Mouse (Mus musculus): ENCODE results near the gene Fbxl17. TPM values are rescaled to one million over a fixed set of nuclear protein-coding genes. Genes with fewer than 3 reads are reported as not detected.

The Fbxl17 gene
- total RNA-seq, 2 experiments from 2014 or later: 23.5 to 25.5 TPM

- peak; percentile 13 for DNase-seq (ENCODE audit: low spot score)
- intact Hi-C loops (cut with DNase I): no loop called here
These were observed 314.3 kb downstream of the Fbxl17 start for GRCm38 (mm10) chr17:63185531-63185930.

- intact Hi-C loops (cut with DNase I): no loop called here
- DNase-seq (ENCODE audit: low spot score): no peak
These were observed 314.8 kb downstream of the Fbxl17 start for GRCm38 (mm10) chr17:63184844-63185504.

DNA sequence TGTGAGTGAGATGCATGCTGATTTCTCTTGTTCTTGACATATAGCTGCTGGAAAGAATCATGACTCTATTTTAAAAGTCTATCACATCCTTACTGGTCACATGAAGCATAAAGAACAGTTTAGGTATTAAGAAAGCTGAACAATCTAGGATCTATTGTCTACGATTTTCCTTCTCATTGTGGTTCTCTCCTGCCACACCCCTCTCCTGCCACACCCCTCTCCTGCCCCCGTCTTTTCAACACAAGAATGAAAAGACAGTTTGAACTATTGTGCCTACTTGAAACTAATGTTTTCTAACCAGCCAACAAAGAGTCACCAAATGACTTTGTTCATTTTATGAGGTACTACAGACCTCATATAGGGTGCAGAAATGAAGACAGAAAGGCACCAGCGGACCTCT, 316.4 kb downstream of the Fbxl17 start:
- intact Hi-C loops (cut with DNase I): no loop called here
- no peak for DNase-seq (ENCODE audit: low spot score)

- DNase-seq (ENCODE audit: low spot score): no peak
- intact Hi-C loops (cut with DNase I): no loop called here
These were observed 318.2 kb downstream of the Fbxl17 start for GRCm38 (mm10) chr17:63181661-63182060.

GRCm38 (mm10) chr17:63180042-63180441, 319.8 kb downstream of the Fbxl17 start:
- DNase-seq (ENCODE audit: low spot score): no peak
- intact Hi-C loops (cut with DNase I): no loop called here

DNA sequence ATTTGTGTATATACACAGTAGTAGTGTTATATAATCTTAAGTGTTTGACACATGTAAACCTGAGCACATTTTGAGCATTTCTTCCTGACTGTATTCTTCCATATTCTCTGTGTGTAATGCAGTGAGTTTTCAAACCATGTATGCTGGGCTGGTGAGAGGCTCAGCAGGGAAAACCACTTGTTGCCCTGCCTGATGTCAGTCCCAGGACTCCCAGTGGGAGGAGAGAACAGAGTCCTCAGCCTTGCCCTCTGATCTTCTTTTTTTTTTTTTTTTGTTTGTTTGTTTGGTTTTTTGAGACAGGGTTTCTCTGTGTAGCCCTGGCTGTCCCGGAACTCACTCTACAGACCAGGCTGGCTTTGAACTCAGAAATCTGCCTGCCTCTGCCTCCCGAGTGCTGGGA, 321.5 kb downstream of the Fbxl17 start:
- no peak for DNase-seq (ENCODE audit: low spot score)
- intact Hi-C loops (cut with DNase I): no loop called here

DNA sequence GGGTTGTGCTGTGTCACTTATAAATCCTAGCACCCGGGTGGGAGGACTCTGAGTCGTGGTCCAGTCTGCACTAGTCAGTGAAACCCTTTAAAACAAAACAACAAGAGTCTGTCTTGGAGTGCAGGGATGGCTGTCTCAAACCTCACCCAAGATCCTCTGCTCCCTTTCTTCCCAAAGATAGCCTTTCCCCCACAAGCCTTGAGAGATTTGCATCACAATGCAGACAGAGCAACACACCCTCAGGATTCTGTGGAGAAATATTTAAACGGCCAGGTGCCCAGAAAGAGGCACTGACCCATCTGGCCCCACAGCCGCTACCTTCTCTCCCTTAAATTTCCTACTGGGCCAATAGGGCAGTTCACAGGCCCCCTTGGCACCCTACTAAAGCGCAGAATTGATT, 323.4 kb downstream of the Fbxl17 start:
- intact Hi-C loops (cut with DNase I): no loop called here
- DNase-seq (ENCODE audit: low spot score): no peak

DNA sequence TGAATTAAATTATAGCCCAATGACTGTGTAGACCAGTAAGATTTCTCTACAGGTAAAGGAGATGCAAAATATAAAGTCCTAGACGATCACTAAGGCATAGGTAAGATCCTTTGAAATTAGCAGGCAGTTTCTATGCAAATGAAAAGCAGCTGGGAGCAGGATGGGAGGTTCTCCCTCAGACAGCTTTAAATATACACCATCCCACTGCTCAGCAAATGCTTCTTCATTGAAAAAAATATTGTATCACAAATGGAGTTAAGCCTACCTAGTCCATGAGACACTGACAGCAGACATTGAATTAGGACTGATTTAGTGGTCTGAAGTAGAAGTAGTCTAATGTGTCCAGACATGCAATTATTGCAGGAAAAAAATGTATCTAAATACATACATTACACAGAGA, 327.1 kb downstream of the Fbxl17 start:
- intact Hi-C loops (cut with DNase I): no loop called here
- DNase-seq (ENCODE audit: low spot score): no peak

DNA sequence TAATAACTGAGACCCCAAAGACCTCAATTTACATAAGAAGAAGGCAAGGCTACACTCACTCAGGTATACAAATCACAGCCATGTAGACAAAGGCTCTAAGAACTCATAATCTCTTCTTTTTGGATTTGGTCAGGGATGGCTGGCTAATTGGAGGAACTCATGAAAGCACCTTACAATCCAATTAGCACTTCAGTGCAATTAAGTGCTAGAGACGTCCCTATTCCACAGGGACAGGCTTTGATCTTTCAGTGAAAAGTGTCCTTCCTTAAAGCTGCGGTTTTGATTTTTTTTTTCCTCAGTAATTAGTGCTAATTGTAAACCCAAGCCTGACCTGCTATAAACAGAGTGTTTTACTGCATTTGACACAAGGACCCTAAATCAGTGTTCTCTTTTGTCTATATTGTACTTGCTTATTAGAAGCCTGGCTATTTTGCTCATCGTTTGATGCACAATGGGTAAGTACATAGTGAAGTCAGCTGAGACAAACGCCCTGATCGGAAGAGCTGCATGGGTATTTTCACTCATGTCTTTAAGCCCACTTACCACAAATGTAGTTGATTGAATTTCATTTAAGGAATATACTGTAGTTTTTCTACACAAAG, 327.8 kb downstream of the Fbxl17 start:
- DNase-seq (ENCODE audit: low spot score): no peak
- intact Hi-C loops (cut with DNase I): no loop called here

GRCm38 (mm10) chr17:63171264-63171663, 328.6 kb downstream of the Fbxl17 start:
- intact Hi-C loops (cut with DNase I): no loop called here
- no peak for DNase-seq (ENCODE audit: low spot score)

- intact Hi-C loops (cut with DNase I): no loop called here
These were observed 331.6 kb downstream of the Fbxl17 start for GRCm38 (mm10) chr17:63168019-63168788.

GRCm38 (mm10) chr17:63167248-63167647, 332.6 kb downstream of the Fbxl17 start:
- intact Hi-C loops (cut with DNase I): no loop called here
- no peak for DNase-seq (ENCODE audit: low spot score)

More at GRCm38 (mm10) chr17:63168019-63168788, 331.6 kb downstream of the Fbxl17 start:
- DNase-seq (ENCODE audit: low spot score): no peak

DNA sequence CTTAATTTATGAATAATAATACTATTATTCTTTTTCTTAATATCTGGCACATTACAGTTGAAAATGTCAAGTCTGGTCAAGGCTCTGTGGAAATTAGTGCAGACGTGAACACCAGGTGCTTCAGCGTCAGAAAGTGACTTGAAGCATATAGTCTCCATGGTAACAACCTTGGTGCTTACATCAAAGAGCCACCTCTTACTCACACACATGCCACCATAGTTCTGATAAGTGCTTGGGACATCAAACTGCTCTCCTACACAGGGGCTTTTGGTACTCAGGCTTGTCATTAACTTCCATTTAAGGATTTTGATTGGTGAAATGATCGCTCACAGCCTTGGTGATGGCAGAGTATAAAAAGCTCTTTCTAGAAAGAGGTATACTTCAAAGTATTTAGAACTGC, 333.1 kb downstream of the Fbxl17 start:
- intact Hi-C loops (cut with DNase I): no loop called here
- no peak for DNase-seq (ENCODE audit: low spot score)

DNA sequence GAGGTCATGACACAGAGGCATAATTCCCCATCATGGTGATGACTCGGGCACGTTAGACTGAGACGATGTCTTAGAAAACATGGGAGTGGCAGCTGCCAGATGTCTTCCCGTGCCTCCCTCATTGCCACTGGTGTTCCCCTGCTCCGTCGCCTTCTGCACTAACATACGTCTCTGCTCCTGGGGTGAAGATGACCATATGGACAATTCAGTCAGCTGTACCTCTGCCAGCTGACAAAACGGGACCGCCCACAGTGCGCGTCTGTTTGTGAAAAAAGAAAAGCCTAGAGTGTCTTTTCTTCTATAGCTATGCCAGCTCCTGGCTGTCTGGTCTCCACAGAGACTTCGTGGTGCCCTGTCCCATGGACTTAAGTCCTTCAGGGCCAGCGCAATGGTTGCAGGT, 334.0 kb downstream of the Fbxl17 start:
- DNase-seq (ENCODE audit: low spot score): no peak
- intact Hi-C loops (cut with DNase I): no loop called here

DNA sequence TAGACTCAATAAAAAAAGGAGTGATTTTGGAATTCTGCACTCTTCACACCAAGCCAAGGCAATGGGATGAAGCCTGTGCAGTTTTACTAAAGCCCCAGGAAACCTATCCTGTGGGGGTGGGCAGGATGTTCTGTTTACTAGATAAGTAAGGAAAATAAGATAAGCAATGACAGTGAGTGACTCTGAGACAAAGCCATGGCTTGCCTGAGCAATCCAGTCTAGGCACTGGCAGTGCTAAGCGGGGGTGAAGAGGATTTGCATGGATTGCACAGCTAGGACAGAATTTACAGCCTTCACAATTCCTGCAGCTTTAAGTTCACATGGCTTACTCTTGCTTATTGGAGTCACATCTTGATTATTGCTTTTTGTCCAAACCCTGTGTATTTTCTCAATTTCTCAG, 335.5 kb downstream of the Fbxl17 start:
- DNase-seq (ENCODE audit: low spot score): no peak
- intact Hi-C loops (cut with DNase I): no loop called here

DNA sequence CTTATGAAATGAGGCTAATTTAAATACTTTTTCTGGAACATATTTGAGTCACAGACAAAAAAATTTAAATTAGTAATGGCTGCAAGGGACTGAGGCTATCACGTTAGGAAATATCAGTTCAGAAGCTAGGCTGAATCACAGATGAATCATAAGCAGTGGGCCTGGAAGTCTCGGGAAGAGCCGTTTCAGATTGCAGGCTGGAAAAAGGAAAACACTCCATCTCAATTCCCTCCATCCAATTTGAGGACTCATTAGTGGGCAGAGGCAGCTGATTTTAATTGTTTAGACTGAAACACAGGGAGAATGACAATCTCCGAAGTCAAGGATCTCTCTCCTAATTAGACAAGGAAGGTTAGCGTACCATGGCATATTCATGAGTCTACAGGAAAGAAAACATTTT, 337.9 kb downstream of the Fbxl17 start:
- DNase-seq (ENCODE audit: low spot score): no peak
- intact Hi-C loops (cut with DNase I): no loop called here

- intact Hi-C loops (cut with DNase I): no loop called here
- no peak for DNase-seq (ENCODE audit: low spot score)
These were observed 340.6 kb downstream of the Fbxl17 start for GRCm38 (mm10) chr17:63159196-63159595.

DNA sequence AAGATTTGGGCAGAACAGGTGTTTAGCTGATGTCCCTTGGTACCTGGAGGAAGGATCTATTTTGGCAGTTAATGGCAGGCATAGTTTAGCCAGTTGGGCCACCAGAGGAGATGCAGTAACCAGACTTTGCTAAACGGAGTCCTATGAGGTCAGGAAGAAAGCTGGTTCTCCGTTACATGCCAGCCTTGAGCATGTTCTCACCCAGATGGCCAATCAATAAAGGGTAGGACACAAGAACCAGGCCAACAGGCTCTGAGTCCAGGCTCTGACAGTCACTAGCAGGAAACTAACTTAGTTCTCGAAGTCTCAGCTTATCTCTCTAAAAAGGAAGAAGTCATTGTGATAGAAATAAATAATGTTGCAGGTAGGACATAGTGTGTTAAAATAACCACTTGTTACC, 341.4 kb downstream of the Fbxl17 start:
- DNase-seq (ENCODE audit: low spot score): no peak
- intact Hi-C loops (cut with DNase I): no loop called here

GRCm38 (mm10) chr17:63157906-63158305, 341.9 kb downstream of the Fbxl17 start:
- intact Hi-C loops (cut with DNase I): no loop called here
- no peak for DNase-seq (ENCODE audit: low spot score)

DNA sequence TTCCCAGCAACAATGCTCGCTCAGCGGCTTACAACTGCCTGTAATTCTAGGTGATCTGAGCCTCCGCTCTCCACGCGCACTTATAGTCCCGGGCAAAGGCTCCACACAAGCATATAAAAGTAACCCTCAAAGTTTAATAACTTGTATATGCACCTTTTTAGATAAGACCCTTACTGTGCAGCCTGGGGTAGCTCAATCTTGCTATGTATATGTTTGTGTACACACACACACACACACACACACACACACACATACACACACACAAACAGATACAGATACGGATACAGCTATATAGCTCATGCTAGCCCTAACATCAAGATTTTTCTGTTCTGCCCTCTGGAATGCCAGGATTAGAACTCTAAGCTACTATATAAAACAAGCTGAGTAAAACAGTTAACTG, 342.8 kb downstream of the Fbxl17 start:
- intact Hi-C loops (cut with DNase I): no loop called here

DNA sequence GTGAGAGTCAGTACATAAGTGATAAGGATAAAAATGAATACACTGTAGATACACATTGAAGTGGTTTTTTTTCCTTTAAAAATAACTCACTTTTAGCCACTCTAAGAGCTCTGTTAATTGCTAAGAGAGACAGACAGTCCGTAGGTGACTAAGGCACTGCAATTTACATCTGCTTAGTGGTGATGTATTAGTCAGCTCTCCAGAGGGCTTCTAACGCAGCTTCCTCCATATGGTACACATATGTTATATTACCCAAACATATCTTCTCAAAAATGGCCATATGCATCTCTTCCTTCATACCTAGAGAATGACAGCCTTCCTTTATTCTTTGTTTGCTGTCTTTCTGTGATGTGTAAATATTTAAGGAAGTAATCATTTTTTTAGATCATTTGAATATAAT, 353.3 kb downstream of the Fbxl17 start:
- intact Hi-C loops (cut with DNase I): no loop called here

More for the DNA sequence above, 342.8 kb downstream of the Fbxl17 start:
- DNase-seq (ENCODE audit: low spot score): no peak

More for the DNA sequence above, 353.3 kb downstream of the Fbxl17 start:
- no peak for DNase-seq (ENCODE audit: low spot score)
